Mouse (Mus musculus) R1 (cell line): ENCODE data around the gene Simc1.

ENCODE experiments used
- DNase-seq: peaks from one replicate; pipeline ENCODE4 v3.0.0-alpha.2; 2018; ENCODE audit warnings: low read depth, low spot score

Gene Simc1

DNA sequence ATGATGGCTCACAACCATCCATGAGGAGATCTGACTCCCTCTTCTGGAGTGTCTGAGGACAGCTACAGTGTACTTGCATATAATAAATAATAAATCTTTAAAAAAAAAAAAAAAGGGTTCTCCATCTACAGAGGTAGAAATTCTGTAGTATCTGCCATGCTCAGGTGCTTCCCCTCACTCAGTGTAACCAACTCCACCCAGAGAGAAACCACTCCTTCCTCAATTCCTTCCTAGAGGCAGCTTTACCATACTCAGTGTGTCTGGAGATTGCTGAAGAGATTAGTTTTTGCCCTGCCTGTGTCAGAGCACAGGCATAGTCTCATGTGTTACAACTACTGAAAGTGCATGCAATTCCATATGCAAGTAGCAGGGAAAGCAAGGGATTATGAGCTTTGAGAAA is 28.6 kb downstream of the Simc1 start:
- no peak for DNase-seq

DNA sequence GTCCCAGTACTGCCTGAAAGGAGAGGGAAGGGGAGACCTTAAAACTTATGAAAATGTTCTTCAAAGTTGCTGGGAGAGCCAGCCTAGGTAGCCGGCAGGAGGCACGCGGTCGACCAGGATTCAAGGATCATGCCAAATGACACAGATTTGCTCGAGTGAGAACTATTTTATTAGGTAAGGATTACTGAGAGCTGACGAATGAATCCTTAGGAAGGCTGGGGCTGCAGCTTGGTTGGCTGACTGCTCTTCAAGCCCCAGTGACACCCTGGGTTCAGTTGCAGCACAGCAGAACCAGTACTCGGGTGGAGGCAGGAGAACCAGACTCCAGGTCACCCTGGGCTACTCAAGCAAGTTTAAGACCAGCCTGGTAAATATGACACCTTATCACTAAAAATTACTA is 44.5 kb downstream of the Simc1 start:
- DNase-seq: no peak

DNA sequence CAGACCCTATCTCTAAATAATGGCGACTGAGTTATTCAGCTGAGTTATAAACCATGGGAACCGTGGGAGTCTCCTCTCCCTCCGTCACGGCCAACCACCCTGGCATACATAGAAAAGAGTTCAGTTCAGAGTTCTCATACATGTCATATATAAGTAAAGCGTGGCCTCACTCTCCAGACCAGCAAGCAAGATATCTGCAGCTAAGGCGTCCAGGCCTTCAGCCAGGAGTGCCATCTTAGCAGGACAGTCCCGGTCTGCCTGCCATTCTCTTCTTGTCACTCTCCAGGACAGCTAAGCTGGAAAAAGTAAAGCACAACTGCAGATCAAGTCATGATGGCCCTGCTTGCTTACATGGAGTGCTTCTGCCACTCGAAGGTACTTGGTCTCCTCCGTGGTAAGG is 52.6 kb downstream of the Simc1 start:
- DNase-seq: no peak

DNA sequence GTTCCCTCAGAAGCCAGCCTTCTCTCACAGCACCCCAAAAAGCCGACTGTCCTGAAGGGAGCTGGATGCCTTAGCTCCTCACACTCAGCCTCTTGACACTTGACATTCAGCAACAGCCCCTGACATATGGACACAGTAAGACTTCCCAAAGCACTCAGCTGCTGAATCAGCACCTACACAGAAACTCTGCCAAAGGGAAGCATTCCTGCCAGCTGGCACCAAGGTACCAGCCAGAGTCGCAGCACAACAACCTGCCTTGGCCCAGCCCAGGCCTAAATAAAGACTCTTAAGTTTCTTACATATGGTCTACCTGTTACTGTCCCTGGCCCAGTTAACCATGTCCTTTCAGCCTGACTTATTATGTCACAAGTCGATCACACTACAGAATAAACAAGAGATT is 53.2 kb downstream of the Simc1 start:
- no peak for DNase-seq

DNA sequence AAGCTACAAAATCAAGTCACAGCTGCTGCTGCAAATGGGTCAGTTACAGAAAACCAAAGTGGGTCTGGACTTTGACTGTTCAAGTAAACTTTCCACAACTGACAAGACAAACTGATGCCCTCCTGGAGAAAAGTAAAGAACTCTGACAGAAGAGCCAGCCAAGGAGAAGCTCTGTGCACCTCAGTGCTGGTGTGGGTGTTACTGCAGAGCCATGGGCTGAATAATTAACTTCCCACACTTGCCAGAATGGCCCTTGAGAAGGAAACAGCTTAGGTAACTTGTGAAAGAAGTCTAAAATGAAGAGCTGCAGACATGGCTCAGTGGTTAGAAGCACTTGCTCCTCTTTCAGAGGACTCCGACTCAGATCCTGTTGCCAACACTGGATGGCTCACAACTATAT is 54.1 kb downstream of the Simc1 start:
- no peak for DNase-seq

DNA sequence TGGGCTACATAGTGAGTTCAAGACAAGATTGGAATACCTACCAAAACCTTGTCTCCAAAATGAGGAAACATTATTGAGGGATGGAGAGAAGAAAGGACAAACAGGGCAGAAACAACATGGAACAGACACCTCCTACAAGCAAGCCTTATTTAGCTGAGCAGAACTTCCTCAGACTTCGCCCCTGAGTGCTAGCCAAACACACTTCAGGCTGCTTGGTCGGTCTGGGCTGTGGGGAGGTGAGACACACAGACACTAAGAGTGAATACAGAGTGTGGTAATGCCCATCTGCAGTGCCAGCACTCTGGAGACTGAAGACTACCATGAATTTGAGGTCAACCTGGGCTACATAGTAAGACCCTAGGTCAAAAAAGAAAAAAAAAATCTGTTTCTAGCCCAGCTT is 56.1 kb downstream of the Simc1 start:
- DNase-seq: no peak

DNA sequence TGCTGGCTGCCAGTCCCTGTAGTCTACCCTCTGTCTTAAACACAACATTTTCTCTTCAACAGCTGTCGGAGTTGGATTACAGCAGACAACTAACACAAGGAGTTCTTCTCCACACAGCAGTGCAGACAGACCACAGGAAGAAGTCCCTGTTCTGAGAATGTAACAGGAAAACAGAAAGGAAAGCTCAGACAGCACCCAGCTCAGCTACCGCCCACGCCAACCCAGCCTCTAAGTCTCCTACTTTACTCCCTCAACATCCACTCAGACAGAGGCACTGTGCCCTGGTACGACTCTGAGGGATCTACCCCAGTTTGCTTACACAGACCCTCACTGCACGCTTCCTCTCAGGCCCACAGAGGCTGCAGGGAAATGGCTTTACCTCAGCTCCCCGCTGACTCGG is 57.0 kb downstream of the Simc1 start:
- no peak for DNase-seq

DNA sequence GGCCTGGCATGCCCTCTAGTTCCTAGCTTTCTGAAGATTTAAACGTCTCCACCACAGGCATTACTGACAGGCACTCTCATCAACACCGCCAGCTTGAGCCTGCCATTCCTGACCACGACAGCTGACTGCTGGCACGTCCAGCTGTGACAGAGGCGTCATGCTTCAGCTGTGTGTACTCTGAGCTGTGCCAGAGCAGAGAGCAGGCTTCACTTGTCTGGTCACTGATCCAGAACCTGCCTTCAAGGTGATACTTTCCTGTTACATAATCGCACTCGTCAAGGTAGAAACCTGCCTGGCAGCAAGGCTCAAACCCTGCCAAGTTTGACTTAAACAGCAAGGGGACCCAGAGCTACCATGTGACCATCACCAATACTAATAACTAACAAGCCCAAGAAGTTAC is 59.0 kb downstream of the Simc1 start:
- no peak for DNase-seq

DNA sequence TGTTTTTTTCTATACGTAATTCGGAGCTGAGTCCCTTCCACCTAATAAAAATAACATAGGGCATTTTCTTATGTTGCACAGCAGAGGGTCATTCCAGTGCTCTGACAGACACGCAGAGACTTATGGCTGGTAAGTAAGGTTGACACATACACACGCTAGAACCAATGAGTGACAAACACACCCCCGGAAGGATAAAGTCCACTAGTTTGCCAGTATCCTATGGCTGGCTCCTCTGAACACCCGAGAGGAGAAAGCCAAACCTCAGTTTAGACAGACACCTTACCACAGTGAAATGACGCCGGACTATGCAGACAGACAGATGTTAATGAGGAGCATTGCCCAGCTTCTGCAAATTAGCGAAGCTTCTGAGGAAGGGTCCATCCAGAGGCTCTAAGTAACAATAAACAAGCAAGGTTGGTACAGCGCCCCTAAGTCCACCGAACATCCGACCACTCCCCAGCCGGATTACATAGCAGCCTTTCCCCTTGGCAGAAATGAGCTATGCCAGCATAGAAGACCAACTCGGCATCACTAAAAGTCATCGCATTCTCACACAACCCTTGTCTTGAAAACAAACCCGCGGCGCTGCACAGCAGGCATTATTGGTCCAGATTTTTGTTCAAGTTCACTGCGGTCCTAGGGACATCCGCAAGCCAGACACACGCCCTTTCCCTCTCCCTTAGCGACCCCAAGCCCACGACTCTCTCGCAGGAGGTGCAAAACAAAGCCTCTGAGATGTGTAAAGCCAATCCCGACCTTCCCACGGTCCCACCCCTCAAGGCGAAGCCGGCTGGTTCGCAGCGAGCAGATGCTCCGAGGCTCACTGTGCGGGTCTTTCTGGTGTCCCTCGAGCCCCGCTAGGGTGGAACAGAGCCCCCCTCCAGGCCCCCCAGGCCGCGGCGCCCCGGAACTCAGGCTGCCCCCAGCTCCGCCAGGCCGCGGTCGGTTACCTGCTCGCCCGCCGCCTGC is 60.9 kb downstream of the Simc1 start:
- DNase-seq: peak; percentile 64

DNA sequence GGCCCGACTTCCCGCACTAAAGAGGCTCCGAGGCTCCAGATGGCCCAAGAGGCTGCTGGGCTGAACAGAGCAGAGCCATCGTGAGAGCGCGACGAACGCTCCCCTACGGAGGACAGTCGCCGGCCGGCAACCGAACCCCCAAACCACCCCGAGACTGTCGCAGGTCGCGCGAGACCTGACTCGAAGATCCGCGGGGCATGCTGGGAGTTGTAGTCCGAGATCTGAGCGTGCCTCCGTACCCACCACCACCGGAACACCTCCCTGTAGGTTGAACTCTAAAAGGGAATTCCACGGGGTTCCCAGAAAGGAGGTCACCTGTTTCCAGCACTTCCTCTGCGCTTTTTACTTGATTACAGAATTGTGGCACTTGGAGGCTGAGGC is 61.6 kb downstream of the Simc1 start, which contains the start of gene 4833439L19Rik:
TSS of gene 4833439L19Rik (minus strand) at position 235 of the 381 bp plus-strand sequence.
- DNase-seq: peak; percentile 97

DNA sequence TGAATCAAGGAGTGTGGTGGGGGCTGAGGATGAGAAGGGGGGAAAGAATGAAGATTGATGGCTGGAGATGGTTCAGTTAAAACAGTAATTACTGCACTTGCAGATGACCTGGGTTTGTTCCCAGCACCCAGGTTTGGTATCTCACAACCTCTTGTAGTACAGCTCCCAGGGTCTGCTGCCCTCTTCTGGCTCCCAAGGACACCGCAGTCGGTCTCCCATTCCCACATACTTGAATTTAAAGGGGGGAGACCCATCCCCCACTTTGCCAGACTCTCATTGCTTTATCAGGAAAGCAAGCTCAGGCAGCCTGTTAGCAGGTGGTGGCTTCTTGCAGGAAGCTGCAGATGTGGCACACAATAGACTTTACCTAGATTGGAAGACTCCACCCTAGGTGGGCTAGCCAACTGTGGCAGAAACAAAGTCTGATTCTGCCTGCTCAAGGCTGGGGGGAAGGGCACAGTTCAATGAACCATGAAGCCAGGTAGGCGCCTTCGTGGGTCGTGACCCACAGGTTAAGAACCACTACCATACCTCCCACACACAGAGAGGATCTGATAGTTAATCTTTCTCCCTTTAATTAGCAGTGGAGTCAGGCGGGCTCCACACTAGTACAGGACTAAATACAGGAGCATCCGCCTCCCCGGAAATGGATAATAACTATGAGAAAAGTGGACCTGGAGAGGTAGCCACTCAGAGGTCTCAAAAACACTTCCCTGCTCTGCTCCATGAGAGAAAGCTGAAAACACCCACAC is 62.2 kb downstream of the Simc1 start:
- peak; percentile 97 for DNase-seq

DNA sequence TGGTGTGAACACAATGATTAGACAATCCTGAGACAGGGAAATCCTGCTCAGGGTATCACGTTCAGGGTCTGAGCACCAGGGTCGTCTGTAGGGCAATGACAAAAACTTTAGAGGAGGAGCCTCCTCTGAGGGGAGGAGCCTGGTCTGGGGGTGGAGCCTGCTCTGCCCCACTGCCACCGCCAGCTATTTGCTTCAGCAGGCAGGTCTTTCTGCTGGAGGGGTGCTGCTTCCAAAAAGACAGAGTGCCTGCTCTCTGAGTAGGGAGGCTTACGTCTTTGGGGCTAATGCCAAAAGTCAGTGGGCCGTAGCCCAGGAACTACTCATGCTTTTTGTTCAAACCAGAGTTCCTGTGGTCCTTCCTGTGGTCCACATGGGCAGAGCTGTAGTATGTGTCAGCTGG is 64.8 kb downstream of the Simc1 start:
- DNase-seq: peak; percentile 78

DNA sequence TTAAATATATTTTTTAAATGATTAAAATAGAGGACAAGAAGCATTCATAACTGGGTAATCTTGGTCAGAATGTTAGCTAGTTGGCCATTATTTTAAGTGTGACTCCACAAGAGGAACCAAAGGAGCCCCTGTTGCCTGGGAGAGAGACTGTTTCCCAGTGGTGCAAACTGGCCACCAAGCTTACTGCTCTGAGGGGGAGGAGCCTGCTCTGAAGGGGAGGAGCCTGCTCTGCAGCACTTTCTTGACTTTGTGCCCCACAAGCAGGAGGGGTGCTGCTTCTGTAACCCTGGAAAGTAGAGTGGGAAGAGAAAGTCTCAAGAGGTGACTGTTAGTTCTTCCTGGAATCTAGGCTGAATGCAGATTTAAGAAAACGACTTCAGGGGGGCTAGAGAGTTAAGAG is 65.7 kb downstream of the Simc1 start:
- peak; percentile 71 for DNase-seq

DNA sequence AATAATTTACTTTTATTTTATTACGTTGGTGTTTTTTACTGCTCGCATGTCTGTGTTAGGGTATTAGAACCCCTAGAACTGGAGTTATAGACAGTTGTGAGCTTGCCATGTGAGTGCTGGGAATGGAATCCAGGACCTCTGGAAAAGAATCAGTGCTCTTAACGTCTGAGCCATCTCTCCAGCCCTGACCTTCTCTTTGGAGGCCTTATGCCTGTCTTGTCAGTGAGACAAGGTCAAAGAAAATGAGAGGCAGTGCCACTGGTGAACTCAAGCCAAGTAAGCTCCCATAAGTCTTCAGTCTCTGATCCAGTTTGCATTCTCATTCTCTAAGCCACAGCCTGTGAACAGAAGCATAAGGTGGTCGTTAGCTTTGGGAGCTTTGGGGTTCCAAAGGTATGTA is 67.2 kb downstream of the Simc1 start:
- no peak for DNase-seq

DNA sequence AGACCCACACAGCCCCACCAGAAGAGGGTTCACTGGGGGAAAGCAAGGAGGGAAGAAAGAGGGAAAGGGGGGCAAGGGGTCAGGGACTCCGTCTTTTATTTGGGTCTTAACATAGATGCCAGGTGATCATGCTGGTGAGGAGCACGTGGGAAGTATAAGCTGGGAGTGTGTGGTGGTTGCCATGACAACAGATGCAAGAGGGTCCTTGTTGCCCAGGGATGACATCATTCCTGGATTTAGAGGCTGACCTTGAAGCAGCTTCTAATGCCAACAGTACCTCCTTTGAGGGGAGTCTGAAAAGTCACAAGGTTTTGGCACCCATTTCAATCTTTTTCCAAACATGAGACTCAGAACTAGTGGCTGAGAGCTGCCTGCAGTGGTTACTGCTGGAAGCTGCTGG is 68.1 kb downstream of the Simc1 start:
- peak; percentile 27 for DNase-seq

DNA sequence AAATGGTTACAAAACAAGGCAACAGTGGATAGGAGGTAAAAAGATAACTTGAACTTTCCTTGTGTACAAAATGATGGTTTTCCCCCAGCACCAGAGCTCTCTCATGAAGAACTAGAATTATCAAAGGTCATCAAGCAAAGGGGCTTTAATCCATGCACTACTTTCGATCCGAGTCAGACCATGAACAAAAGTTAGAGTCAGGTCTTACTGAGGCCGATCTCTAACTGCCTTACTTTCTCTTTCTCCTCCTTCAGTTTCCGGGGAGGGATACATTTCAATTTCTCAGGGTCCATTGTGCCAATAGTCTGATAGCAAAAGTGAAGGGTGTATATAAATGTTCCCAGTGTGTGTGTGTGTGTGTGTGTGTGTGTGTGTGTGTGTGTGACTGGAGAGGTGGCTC is 69.0 kb downstream of the Simc1 start:
- DNase-seq: no peak

DNA sequence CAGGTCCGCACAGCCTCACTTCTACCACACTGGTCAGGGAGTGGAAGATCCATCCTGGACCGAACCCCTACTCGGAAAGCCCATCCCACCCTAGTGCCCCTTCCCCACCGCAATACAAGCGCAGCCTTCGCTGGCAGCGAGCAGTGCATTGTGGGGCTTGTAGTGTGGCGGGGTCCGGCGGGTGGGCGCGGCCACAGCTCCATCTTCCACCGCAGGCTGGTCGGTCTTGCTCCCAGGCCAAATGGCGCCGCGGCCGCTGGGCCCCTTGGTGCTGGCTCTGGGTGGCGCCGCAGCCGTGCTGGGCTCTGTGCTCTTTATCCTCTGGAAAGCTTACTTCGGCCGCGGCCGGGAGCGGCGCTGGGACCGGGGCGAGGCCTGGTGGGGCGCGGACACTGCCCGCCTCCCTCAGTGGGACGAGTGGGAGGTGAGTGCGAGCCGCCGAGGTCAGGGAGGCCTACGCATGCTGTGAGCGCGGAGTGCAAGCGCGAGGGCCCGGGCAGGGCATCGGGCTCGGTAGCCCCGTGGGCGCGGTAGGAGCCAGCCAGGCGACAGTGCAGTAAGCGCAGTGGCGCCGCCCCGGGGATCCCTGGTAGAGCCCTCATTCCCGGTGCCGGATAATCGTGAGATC is 71.4 kb downstream of the Simc1 start, which contains the start of gene Arl10:
TSS of gene Arl10 (plus strand) at position 162 of the 628 bp plus-strand sequence.
- peak; percentile 77 for DNase-seq

DNA sequence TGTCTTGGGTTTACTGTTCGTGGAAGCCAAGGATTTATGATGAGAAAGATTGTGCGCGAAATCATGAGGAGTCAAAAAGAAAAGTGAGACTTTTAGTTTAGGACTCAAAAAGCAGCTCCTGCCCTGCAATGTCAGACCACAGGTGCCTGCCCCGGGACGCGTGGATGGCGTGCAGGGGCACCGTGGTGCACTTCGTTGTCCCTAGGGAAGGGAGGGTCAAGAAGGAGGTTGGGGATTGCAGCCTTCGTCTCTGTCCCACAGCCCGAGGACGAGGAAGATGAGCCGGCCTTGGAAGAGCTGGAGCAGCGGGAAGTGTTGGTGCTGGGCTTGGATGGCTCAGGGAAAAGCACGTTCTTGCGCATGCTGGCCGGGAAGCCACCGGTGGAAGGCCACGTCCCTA is 71.9 kb downstream of the Simc1 start:
- no peak for DNase-seq

DNA sequence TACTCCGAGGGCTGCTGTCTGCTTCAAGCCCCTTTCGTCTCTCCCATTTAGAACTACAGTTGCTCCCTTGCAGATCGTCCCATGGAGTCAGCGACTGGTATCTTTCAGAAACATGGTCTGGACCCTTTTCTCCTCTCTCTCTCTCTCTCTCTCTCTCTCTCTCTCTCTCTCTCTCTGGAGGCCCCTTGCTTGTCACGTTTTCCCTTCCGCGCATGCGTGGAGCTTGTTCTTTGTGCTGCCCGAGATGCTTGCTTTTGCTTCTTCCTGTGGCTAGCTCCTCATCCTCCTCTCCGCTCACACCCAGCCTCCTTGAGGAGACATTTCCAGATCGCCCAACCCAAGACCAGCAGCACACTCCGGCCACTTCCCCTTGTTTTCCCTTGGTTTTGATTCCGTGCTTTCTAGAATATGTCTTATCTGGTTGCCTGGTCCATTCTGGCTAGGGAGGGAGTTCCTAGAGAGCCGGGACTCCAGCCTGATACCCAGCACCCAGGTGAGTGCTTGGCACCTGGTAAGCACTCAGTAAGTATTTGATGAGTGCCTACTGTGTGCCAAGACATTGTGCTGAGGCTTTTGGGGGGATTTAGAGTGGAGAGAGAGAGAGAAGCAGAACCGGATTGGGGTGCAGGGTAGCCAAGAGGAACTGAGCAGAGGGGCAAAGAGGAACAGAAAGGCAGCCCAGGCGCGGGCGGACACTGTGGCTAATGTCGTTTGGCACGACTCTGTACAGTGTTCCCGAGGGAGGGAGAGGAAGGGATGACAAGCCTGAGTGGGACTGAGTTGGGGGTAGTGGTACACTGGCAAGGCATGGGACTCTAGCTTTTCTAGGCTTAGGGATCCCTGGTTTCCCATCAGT is 74.3 kb downstream of the Simc1 start:
- peak; percentile 72 for DNase-seq

DNA sequence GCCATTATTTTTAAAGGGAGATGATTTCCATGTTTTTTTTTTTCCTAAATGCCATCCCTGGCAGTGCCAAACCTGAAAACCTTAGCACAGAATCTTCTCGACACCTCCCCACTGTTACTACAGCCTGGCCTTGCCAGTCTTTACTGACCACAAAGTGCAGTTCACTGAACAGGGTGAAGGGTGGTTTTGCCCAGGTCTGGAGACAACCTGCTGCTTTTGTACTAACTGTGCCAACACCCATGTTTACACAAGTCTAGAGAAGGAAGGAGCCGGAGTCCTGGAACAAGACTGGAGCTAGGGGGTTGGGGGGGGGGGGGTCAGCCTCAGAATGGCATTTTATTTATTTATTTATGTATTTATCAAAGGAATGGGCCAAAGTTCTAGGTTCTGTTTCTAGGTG is 77.8 kb downstream of the Simc1 start:
- no peak for DNase-seq

DNA sequence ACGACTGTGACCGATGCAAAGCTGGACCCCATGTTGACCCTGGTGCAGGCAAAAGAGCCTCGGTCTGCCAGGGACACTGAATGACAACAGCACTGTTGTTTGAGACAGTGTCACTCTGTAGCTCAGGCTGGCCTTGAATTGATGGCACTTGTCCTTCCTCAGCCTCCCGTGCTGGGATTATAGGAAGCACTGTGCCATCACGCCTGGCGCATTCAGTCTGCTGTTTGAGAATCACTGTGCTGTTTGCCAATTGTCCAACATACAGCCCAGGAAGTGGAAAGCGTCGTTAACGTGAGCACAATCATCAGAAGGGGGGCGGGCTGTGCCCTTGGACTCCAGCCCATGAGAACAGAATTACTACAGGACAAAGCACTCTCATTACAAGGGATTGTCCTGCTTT is 78.5 kb downstream of the Simc1 start:
- DNase-seq: no peak
